Mouse (Mus musculus) CH12F3 (cell line): ENCODE measurements around the gene Isx.

Source experiments
- in situ Hi-C: fragments of 300-500 bp; cut with MboI; formaldehyde crosslinking; loops from 2 replicates; pipeline ENCODE4 v1.14.3; 2020; ENCODE audit warnings: low sequenced_read_pairs

Gene Isx

DNA sequence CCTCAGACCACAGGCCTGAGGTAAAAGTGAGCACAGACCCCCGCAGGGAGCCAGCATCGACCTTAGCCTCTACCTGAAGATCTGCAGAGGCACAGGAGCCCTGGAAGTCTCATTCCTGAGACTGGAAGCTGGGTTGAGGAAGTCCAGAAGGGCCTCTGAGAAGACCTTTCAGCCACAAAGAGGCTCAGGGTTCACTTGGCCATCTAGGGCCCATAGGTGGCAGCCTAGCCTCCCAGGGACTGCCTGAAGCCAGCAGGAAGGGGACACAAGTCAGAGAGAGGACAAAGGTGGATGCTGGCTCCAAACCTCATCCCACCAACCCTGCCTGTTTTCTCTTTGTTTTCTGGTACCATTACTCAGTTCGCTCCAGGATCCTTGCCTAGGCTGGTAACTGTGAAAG is at the start of gene Isx:
Gene Isx (plus strand): TSS at position 234 of the 400 bp plus-strand sequence.
- in situ Hi-C loops: no loop called here

DNA sequence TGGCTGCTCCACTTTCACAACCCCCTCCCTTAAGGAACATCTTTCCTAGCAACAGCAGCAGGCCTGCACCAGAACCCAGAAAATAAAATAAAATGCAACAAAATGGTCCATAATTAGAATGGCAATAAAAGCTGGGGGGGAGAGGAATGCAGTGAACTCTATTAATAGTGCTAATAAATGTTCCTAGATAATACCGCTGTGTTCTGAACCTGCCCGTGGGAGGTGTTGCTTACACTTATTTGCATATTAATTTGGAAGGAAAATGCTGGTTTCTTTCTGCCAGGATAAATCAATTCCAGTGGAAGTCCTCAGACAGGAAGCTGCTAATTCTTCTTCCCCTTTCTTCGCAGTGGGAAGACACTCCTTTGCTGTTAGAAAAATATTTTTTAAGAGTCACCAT is 45.3 kb upstream of the Isx start:
- in situ Hi-C loops: no loop called here

DNA sequence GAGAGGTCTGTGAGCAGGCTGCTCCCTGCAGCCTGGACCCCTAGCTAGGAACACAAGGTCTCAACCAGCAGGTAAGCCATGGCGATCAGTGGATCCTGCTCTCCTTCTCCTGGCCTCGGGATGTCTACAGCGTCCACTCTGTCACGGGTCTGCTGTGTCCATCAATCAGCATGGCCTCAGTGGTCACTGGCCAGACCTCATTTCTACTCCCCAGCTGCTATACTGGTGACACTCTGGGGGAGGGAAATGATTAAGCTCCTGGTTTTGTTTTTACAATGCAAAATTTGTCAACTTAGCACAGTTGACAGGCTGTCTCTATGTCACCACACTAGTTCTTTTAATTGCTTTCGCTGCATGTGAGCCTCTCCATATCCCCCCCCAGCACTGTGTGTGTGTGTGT is 41.7 kb upstream of the Isx start:
- in situ Hi-C loops: no loop called here

DNA sequence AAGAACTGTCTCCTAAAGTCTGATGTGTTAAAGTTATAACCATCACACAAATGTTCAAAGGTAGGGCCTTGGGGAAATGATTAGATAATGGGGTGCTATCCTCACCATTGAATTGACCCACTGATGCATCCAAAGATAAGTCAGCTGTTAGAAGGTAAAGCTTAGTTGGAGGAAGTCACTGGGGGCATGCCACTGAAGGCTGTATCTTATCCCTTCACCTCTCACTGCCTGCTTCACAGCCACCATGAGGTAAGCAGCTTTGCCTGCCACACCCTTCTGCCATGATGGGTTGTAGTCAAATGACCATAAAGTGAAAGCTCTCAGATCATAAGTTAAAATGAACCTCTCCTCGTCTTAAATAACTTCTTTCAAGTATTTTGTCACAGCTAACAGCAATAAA is 38.7 kb upstream of the Isx start:
- in situ Hi-C loops: no loop called here

DNA sequence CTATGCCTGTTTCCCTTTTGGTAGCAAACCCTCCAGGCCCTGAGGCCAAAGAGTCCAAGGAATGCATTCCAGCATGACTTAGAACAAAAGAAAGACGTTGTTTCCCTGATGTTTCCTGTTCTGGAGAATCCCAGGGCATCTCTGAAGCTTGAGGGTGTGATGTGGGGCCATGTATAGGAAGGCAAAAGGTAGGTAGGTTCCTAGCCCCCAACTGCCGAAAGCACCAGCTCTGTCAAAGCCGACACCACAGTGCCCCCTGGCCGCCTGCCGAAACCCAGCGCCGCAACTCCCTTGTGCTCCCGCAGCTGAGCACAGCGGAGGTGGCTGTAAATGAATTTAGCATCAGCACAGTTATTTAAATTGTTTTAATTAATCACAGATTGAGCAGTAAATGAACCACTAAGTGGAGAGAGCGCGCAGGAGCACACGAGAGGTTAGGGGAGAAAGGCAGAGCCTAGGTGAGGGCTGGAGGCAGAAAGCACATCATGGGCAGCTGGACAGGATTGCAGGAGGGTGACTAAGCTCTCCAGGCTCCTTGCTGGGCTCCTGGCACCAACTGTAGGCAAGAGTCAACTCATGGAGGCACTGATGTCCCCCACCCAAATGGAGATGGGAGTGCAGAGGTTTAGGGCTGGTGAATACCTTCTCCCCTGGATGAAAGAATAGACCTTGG is 25.5 kb upstream of the Isx start:
- in situ Hi-C loops: no loop called here

DNA sequence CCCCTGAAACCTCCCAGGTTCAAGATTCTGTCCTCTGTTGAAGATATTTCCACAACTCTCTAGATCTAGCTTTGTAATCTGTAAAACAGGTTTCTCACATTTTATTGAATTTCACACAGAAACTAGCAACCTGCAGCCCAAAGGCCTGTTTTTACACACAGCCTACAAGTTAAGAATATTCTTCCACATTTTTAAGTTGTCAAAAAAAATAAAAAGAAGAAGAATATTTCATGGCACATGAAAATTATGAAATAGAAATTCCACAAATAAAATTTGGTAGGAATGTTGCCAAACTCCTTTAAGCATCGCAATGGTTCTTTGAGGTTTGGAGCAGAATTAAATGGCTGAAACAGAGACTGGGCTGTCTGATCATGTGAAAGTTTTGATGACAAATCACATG is 24.3 kb upstream of the Isx start:
- in situ Hi-C loops: no loop called here

DNA sequence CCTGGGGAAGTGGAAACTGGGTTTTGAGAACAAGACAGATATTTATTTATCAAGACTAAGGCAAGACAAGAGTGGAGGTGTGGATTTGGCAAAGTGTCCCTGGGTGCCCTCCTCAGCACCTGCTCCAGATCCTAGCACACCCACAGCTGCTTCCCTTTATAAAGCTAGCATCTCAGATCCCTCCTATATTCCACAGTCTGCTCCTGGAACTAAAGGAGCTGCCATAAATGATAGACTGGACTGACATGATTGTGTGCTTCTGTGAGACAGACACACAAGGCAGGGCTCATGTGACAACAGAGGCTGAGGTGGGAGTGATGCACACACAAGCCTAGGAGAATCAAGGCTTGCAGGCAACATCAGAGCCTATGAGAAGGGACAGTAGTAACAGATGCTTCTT is 22.0 kb upstream of the Isx start:
- in situ Hi-C loops: no loop called here

DNA sequence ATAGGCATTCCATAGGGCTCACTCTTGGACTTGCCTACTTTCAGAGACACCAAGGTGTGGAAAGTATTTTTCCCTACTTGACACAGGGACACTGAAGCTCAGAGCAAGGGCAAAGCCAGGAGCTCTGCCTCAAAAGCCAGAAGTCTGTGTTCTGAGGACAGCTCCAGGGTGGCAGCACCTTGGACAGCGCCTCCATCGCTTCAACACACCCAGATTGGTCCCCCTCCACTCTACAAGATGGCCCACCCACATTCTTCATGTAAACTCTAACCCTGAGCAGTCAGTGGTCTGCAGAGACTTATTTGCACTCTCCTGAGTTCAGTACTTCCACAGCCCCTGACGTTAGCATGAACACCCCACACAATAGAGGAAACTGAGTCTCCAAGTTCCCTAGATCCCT is 21.1 kb upstream of the Isx start:
- in situ Hi-C loops: no loop called here

DNA sequence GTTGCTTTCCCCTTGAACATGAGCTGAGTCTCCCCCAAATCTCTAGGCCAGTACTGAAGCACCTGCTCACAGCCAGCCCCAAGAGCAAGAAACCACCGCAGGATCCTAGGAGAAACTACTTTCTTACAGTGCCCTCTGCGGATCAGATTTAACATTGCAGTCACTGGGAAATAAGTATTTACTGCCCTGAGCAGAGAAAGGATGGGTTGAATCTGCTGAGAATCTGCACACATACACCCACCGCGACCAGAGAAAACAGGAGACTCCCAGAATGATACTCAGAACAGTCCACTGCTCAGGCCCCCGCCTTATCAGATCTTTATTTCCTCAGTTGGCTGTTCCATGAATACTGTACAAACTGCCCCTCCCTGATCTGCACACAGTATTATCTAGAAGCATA is 19.5 kb upstream of the Isx start:
- in situ Hi-C loops: no loop called here

DNA sequence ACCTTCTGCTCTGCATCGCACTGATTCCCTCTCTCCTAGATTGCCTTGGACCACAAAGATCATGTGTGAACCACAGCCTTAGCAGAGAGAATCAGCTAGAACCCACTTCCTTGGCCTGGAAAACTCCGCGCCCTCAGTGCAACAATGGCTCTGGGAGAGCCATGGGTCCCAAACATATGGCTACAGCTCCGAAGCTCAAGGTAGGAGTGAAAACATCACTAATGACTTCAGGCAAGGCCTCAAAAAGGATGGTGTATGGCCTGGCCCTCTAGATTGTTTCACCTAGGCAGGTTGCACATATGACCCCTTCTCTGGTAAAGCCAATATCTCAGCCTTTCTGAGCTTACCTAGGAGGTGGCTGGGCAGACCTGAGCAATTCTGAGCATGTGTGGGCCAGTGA is 18.2 kb upstream of the Isx start:
- in situ Hi-C loops: no loop called here

DNA sequence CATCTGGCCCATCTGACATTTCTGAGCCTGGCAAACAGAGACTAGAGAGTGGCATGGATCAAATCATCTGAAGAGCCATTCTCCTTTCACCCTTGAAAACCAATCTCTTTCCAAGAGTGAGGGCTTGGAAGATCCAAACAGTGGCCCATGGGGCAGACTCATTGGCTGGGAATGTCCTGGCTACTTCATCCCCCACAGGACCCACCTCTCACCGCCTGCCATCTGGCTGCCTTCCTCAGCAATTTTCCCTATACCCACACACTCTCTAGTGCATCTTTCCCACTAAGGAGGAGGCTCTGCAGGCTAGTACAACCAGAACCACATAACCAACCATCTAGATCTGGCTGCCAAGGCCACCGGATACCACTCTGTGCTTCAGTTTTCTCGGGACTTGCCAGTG is 17.6 kb upstream of the Isx start:
- in situ Hi-C loops: no loop called here

DNA sequence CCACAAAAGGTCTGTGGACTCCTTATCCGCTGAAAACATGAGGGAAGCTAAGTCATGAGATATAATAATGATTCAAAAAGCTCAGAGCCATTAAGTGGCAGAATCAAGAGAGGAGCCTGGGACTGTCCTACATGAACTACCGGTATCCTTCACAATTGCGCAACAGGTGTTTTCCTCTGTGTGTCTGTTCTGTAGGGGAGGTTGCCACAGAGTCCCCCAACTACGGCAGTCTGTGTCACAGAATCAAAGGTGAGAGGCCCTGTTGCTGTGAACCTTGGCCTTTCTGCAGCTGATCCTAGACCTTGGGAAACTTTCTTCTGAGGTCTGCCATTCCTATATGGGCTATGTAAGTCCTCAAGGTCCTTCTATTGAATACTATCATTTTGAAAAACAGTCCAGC is 13.7 kb upstream of the Isx start:
- in situ Hi-C loops: no loop called here

DNA sequence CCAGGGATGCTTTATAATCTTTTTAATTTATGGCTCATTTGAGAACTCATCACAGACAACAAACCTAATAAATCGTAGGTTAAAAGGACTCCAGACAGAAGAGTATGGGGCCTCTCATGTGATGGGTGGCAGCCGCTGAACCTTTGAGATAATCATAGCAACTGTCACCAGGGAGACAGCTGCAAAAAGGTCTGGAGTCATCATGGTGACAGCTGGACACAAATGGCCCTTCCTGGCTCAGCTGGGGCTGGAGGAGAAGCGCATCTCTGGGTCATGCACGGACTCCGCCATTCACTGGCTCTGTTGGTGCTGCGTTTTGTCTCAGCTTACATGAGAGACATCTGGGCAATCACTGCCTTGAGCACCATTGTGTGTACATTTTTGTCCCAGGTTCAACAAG is 12.5 kb upstream of the Isx start:
- in situ Hi-C loops: no loop called here

DNA sequence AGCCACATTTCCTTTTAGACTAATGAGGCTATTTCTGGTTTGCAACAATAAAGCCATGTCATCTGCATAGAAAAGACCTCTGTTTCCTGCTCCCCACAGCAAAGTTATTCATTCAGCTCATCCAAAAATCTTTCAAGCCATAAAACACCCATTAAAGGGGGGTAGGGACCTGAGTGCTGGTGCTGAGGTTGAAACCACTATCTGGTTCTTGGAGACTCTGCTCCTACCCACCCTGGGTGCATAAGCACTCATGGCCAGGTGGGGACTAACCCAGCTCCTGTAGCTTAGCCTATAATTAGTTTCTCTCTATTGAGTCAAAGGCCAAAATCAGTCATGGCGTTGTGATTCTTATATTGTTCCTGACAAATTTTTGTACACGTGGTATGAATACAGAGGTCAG is 10.4 kb upstream of the Isx start:
- in situ Hi-C loops: no loop called here

DNA sequence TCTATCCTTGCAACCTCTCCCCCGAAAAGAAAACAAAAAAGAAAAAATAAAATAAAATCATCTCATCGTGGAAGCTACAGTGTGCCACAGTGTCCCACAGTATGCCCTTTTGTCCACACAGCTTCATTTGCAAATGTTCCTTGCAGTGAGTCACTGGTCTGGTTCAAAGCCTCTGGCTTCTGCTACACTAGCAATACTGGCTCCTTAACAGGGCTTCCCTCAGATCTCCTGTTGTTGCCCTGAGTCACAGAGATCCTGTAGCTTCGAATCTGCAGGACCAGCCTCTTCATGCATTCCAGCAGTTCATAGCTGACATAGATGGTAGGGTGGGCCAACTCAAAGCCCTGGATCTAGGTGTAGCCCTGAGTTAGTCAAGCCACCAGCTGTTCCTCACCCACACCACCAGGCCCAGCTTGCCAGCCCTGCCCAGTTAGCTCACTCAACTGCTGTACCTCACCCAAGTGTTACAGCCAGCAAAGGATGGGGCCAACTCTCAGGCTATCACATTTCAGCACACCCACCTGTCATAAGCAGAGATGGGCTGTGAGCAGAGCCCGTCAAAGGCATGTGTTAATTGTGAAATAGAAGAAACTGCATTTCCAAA is 2.5 kb upstream of the Isx start:
- in situ Hi-C loops: no loop called here

DNA sequence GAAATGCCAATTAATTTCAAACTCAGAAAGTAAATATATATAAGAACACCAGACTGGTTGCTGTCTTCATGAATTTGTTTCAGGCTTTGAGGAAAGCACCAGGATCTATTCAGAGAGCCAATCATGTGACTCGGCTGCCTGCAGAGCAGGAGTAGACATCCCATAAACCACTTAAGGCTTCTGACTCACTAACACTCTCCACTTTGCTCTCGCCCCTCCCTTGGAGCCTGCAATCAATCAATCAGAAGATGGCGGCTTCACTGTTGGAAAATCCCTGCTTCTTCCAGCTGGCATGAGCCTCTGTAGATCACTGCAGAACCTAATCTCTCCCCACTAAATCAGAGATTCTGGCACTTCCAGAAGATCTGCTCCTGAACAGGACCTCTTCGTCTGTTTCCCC is 1.3 kb upstream of the Isx start:
- in situ Hi-C loops: no loop called here

DNA sequence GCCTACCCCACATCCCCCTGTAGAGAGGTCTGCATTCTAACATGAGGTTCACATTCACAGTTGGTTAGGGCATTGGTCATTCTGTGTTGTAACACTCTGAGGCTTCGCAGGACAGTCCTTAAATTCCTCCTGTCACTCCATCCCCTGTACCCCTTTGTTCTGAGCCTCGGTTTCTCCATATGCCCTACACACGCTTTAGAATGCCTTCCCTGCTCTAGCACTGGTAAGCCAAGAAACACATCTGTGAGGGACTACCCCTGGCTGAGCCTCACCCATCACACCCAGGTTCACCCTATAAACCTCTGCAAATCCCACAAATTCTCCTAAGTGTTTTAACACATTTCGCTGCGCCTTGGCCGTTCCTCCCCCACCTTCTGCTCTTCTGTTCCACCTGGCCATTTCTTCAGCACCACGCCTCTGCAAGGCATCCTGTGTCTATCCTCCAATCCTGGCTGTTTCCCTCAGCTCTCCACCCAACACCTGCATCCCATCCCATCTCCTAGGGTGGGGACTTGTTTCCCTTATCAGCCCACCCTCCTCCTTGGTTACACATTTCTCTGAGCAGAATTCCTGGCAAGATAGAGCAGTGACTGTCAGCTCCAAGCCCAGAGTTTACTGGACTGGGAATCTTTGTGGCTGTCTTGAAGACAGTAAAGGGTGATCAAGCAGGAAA is 686 bp upstream of the Isx start:
- in situ Hi-C loops: no loop called here

DNA sequence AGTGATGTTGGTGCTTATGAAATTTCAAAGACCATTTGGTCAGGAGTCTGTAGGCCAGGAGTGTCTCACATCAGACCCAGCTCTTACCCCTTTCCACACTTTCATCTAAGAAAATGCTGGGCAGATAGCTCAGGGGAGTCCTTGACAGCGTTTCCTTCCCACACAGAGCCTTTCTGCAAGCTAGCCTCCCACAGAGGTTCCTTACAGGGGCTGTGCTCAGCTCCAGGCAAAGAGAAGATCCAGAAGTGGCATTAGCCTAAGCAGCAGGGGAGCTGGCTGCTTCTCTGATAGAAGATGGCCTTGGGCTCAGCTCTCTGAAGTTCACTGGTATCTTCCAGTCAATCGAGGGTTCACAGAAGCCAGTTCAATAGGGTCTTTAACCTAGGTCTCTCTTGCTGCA is 1.6 kb downstream of the Isx start:
- in situ Hi-C loops: no loop called here

DNA sequence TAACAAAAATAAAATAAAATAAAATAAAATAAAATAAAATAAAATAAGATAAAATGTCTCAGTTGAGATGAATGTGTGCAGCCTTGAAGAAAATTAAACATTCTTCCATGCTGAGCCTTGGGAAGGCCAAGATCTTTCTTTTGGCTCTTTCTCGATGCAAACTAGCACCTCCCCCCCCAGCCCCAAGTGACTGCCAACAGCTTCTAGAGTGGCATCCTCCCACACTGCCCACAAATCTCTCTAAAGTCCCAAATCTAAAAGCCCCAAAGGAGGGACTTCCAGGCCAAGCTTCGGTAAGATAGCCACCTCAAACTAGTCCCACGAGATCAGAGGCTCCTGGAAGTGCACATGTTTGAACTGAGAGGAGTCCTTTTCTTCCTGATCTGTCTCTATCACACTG is 5.7 kb downstream of the Isx start:
- in situ Hi-C loops: no loop called here

DNA sequence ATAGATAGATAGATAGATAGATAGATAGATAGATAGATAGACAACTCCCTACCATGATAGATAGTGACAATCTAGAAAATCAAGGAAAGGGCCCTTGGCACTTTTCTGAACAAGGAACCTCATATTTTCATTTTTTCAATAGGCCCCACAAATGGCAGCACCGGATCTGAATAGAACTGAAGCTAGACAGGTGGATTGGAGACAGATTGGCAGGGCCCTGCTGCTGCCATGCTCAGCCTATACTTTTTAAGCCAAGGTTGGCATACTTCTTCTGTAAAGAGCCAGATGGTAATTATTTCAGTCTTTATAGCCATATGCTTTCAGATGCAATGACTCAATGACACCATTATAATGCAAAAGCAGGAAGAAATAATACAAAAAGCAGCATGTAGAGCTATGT is 15.8 kb downstream of the Isx start:
- in situ Hi-C loops: no loop called here

DNA sequence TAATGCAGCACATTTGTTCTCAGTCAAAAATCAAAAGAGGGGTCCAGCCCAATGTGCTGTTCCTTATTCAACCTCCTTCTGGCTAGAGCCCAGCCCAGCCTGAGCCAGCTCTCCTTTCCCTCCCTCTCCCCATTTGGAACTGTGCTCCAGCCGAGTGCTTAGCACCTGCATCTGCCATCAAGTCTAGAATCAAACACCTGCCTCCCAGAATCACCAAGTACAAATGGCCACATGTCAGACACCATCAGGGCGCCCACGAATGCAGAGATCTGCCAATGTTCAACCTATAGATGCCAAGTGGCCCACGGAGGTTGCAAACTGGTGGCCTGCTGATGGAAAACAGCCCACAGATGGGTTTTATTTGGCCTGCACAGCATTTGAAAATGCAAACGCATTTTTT is 18.1 kb downstream of the Isx start:
- in situ Hi-C loops: no loop called here

DNA sequence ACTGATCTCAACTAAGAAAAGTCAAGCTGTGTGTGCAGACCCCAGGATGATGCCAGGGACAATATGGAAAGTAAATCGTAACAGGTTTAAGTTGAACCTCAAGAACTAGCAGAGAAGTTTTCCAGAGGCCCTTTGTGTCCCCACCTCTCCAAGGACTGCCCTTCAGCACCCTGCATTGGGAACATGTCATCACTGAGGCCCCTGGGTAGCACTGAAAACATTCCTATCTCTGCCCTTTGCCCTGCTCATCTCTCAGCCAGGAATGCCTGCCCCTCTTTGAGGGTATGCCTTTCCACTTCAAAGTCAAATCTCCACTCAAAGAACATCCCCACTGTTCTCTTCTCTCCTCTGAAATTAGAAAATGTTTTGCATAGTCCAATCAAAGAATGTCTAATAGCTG is 23.3 kb downstream of the Isx start:
- in situ Hi-C loops: no loop called here

DNA sequence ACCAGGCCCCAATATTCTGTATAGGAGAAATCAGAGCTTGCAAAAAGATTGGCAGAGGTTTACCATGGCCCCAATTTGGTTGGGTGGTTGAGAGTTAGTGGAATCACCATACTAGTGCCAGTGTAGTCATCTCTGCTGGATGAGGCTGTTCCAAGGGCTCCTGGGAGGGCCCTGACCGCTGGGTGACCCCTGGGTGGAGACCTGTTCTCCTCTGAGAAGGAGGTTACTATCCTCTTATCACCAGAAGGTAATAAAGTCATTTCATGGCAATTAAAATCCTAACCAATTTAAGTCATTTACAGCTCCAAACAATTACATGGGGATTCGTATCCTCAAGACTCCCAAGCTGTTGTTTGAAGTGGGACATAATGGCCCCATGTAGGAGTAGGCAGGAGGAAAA is 24.3 kb downstream of the Isx start:
- in situ Hi-C loops: no loop called here
